Mouse (Mus musculus) spleen, adult 2 months (tissue): ENCODE data around the gene Ckm. TPM values are rescaled to one million over a fixed set of nuclear protein-coding genes. Genes with fewer than 3 reads are reported as not detected.

ENCODE experiments used
- DNase-seq, 2 experiments: peaks; one replicate each; pipeline versions ENCODE4 v3.0.0 to v3.0.0-alpha.2; 2012 to 2021; ENCODE audit warnings: low spot score in 2 of 2, low read depth in 1 of 2
- H3K27ac ChIP-seq: fragments of 200-500 bp; 2 replicates; pipeline ENCODE4 v1.5.1; 2012; ENCODE audit warnings: low read length, inconsistent platforms; ENCODE audit not compliant: insufficient read depth
- H3K27me3 ChIP-seq: fragments of 200-500 bp; 2 replicates; pipeline ENCODE4 v1.6.1; 2012; ENCODE audit warnings: mild to moderate bottlenecking, moderate library complexity, low read length, inconsistent platforms; ENCODE audit not compliant: control insufficient read depth, insufficient read depth
- H3K36me3 ChIP-seq: fragments of 200-500 bp; 2 replicates; pipeline ENCODE4 v1.6.1; 2012; ENCODE audit warnings: mild to moderate bottlenecking, low read length, inconsistent platforms; ENCODE audit not compliant: control insufficient read depth, insufficient read depth
- H3K4me1 ChIP-seq: fragments of 200-500 bp; 2 replicates; pipeline ENCODE4 v1.6.1; 2011; ENCODE audit warnings: inconsistent platforms; ENCODE audit not compliant: control insufficient read depth, insufficient read depth, insufficient read length
- H3K4me3 ChIP-seq: fragments of 200-500 bp; 2 replicates; pipeline ENCODE4 v1.5.1; 2011; ENCODE audit warnings: mild to moderate bottlenecking, inconsistent platforms; ENCODE audit not compliant: insufficient read depth, insufficient read length; ENCODE audit errors: extremely low read depth
- CTCF ChIP-seq: fragments of 200-500 bp; IDR thresholded peaks from 2 replicates; pipeline ENCODE4 v1.5.1; 2011; ENCODE audit warnings: mild to moderate bottlenecking, inconsistent platforms; ENCODE audit not compliant: insufficient read depth, insufficient read length, insufficient replicate concordance; ENCODE audit errors: extremely low read depth
- POLR2A ChIP-seq: fragments of 200-500 bp; IDR thresholded peaks from 2 replicates; pipeline ENCODE4 v1.6.1; 2011; ENCODE audit warnings: low read depth, low read length, inconsistent platforms
- WGBS: fragments of 180-500 bp; shearing (Covaris S2); methylation state at CpG from one replicate; pipeline ENCODE4 v1.1.7; 2018; 5-methylcytosine and 5-hydroxymethylcytosine counted together
- polyA plus RNA-seq: library from polyadenylated mRNA; depleted of rRNA; stranded (reverse); fragments of >200 nt; gene quantifications from 2 replicates; pipeline ENCODE4 v1.2.3, GENCODE M21; 2012

Gene Ckm
- polyA plus RNA-seq, 1 experiment: 0.92 TPM

GRCm38 (mm10) chr7:19420821-19421636 is 16.5 kb downstream of the Ckm start:
- DNase-seq: peak; percentile 65 to 89
- H3K4me1 ChIP-seq: peaks cover 3% of the 10 kb centered on the region; the same call in 1 of the 2 replicates
- TF ChIP-seq CTCF (no peak), POLR2A (no peak)
- no peak overlapping the region for H3K27ac ChIP-seq
- H3K4me3 ChIP-seq: peak overlapping the region; percentile 65
- H3K36me3 ChIP-seq: peaks cover 2% of the 10 kb centered on the region; the same call in 1 of the 2 replicates
- H3K27me3 ChIP-seq: no peaks in the 10 kb centered on the region
- WGBS: 11% methylated on average over 43 of the region's 43 CpGs

- TF ChIP-seq POLR2A: no peak
- TF ChIP-seq CTCF: no peak
- 91% methylated on average over 3 of the region's 3 CpGs for WGBS
- no peak overlapping the region for H3K4me3 ChIP-seq
- peaks cover 3% of the 10 kb centered on the region; the same call in 1 of the 2 replicates for H3K4me1 ChIP-seq
- DNase-seq: no peak
- no peak overlapping the region for H3K27ac ChIP-seq
- no peaks in the 10 kb centered on the region for H3K27me3 ChIP-seq
- H3K36me3 ChIP-seq: peaks cover 4% of the 10 kb centered on the region; the same call in 1 of the 2 replicates
Measured at GRCm38 (mm10) chr7:19423083-19423482, 18.5 kb downstream of the Ckm start.

GRCm38 (mm10) chr7:19424051-19424450 is 19.5 kb downstream of the Ckm start:
- DNase-seq: no peak
- WGBS: 45% methylated on average over 4 of the region's 4 CpGs
- no peak overlapping the region for H3K4me3 ChIP-seq
- no peaks in the 10 kb centered on the region for H3K27me3 ChIP-seq
- TF ChIP-seq POLR2A (no peak), CTCF (no peak)
- H3K36me3 ChIP-seq: peaks cover 5% of the 10 kb centered on the region; the same call in 1 of the 2 replicates
- peaks cover 3% of the 10 kb centered on the region; the same call in 1 of the 2 replicates for H3K4me1 ChIP-seq
- H3K27ac ChIP-seq: no peak overlapping the region

GRCm38 (mm10) chr7:19426349-19426748 is 21.8 kb downstream of the Ckm start:
- Histone ChIP-seq H3K4me3 (no peak overlapping the region), H3K27me3 (no peaks in the 10 kb centered on the region), H3K36me3 (peaks cover 13% of the 10 kb centered on the region), H3K27ac (no peak overlapping the region), H3K4me1 (no peaks in the 10 kb centered on the region)
- 88% methylated on average over 6 of the region's 6 CpGs for WGBS
- no peak for DNase-seq
- no peak for TF ChIP-seq POLR2A

GRCm38 (mm10) chr7:19426888-19427287 is 22.3 kb downstream of the Ckm start:
- DNase-seq: no peak
- H3K27me3 ChIP-seq: no peaks in the 10 kb centered on the region
- H3K27ac ChIP-seq: no peak overlapping the region
- no peaks in the 10 kb centered on the region for H3K4me1 ChIP-seq
- peaks cover 17% of the 10 kb centered on the region for H3K36me3 ChIP-seq
- TF ChIP-seq POLR2A (no peak), CTCF (no peak)
- no peak overlapping the region for H3K4me3 ChIP-seq
- WGBS: 92% methylated on average over 6 of the region's 6 CpGs

- no peak for TF ChIP-seq POLR2A
- no peak for TF ChIP-seq CTCF
- Histone ChIP-seq H3K4me3 (no peak overlapping the region), H3K4me1 (no peaks in the 10 kb centered on the region), H3K27me3 (no peaks in the 10 kb centered on the region), H3K27ac (no peak overlapping the region), H3K36me3 (peaks cover 23% of the 10 kb centered on the region)
- DNase-seq: peak in 1 of 2 experiments; percentile 37
- WGBS: 71% methylated on average over 15 of the region's 15 CpGs
Measured at GRCm38 (mm10) chr7:19427999-19428650, 23.5 kb downstream of the Ckm start.

- WGBS: 84% methylated on average over 8 of the region's 8 CpGs
- Histone ChIP-seq H3K36me3 (peaks cover 31% of the 10 kb centered on the region), H3K27ac (no peak overlapping the region), H3K4me3 (no peak overlapping the region), H3K4me1 (no peaks in the 10 kb centered on the region), H3K27me3 (no peaks in the 10 kb centered on the region)
- TF ChIP-seq POLR2A (no peak), CTCF (no peak)
- DNase-seq: no peak
Measured at GRCm38 (mm10) chr7:19429726-19430125, 25.1 kb downstream of the Ckm start.
